Mouse (Mus musculus): ENCODE measurements around the gene Zfp507. TPM values are rescaled to one million over a fixed set of nuclear protein-coding genes. Genes with fewer than 3 reads are reported as not detected.

Zfp507 gene
- total and polyA plus RNA-seq, 2 experiments from 2014 or later = 9.9 to 21.3 TPM

- 75% methylated on average over 9 of the region's 9 CpGs for WGBS
- H3K4me2 ChIP-seq (ENCODE audit: low read depth, low read length) = no peak overlapping the region
- ATAC-seq (peak; percentile 70), DNase-seq (ENCODE audit: low spot score) (peak; percentile 39)
- H3K9me3 ChIP-seq (ENCODE audit: low read length) = no peaks in the 10 kb centered on the region
- no peaks in the 10 kb centered on the region for H3K27me3 ChIP-seq (ENCODE audit: insufficient read depth, low read length)
- H3K9ac ChIP-seq (replicated peaks; ENCODE audit: low read length) = no peak overlapping the region
- H3K4me1 ChIP-seq (ENCODE audit: insufficient read depth, low read length) = no peaks in the 10 kb centered on the region
- TF ChIP-seq CTCF (IDR thresholded peaks at IDR 0.05; ENCODE audit: low read depth) = no peak
- H3K4me3 ChIP-seq (ENCODE audit: low read length) = no peak overlapping the region
- H3K27ac ChIP-seq = peak overlapping the region; percentile 26; the same call in 1 of the 2 replicates
- peaks cover 7% of the 10 kb centered on the region; the same call in 1 of the 2 replicates for H3K36me3 ChIP-seq (ENCODE audit: insufficient read depth, low read length)
Observed at GRCm38 (mm10) chr7:35729621-35730031, 73.2 kb downstream of the Zfp507 start.

GRCm38 (mm10) chr7:35728376-35728775, 74.4 kb downstream of the Zfp507 start:
- 94% methylated on average over 12 of the region's 12 CpGs for WGBS
- ATAC-seq = no peak
- H3K9me3 ChIP-seq (ENCODE audit: low read length) = no peaks in the 10 kb centered on the region
- no peak for DNase-seq (ENCODE audit: low spot score)
- no peak overlapping the region for H3K27ac ChIP-seq
- no peak overlapping the region for H3K9ac ChIP-seq (replicated peaks; ENCODE audit: low read length)
- H3K4me2 ChIP-seq (ENCODE audit: low read depth, low read length) = no peak overlapping the region
- H3K4me1 ChIP-seq (ENCODE audit: insufficient read depth, low read length) = no peaks in the 10 kb centered on the region
- no peaks in the 10 kb centered on the region for H3K27me3 ChIP-seq (ENCODE audit: insufficient read depth, low read length)
- H3K4me3 ChIP-seq (ENCODE audit: low read length) = no peak overlapping the region
- peaks cover 7% of the 10 kb centered on the region; the same call in 1 of the 2 replicates for H3K36me3 ChIP-seq (ENCODE audit: insufficient read depth, low read length)
- TF ChIP-seq CTCF (IDR thresholded peaks at IDR 0.05; ENCODE audit: low read depth) = no peak

GRCm38 (mm10) chr7:35723035-35723434, 79.8 kb downstream of the Zfp507 start:
- TF ChIP-seq CTCF (IDR thresholded peaks at IDR 0.05; ENCODE audit: low read depth) = no peak
- Histone ChIP-seq H3K4me1 (ENCODE audit: insufficient read depth, low read length) (no peaks in the 10 kb centered on the region), H3K9me3 (ENCODE audit: low read length) (no peaks in the 10 kb centered on the region), H3K27me3 (ENCODE audit: insufficient read depth, low read length) (no peaks in the 10 kb centered on the region), H3K36me3 (ENCODE audit: insufficient read depth, low read length) (peaks cover 18% of the 10 kb centered on the region), H3K9ac (replicated peaks; ENCODE audit: low read length) (no peak overlapping the region), H3K27ac (no peak overlapping the region), H3K4me3 (ENCODE audit: low read length) (no peak overlapping the region), H3K4me2 (ENCODE audit: low read depth, low read length) (no peak overlapping the region)
- 97% methylated on average over 2 of the region's 2 CpGs for WGBS
- DNase-seq (ENCODE audit: low spot score) (no peak), ATAC-seq (no peak)

Other genes with a start within 250 kb of the Zfp507 start
- 57.4 and 58.5 TPM in 2 replicates for gene Nudt19, start 246.7 kb downstream of the Zfp507 start, total RNA-seq (2014; rRNA removed)
- 133 and 144 TPM in 2 replicates for gene Nudt19, start 246.7 kb downstream of the Zfp507 start, polyA plus RNA-seq (2015; fragmentation: Nextera tagmentation; extraction: Ambion mirVana)
- 0.22 and 0.26 TPM in 2 replicates for gene Rgs9bp, start 217.4 kb downstream of the Zfp507 start, total RNA-seq (2014; rRNA removed)
- 0.03 and 0.06 TPM in 2 replicates for gene Rgs9bp, start 217.4 kb downstream of the Zfp507 start, polyA plus RNA-seq (2015; fragmentation: Nextera tagmentation; extraction: Ambion mirVana)
- 15.6 and 19.7 TPM in 2 replicates for gene Ankrd27, start 216.8 kb downstream of the Zfp507 start, total RNA-seq (2014; rRNA removed)
- 12.0 and 15.1 TPM in 2 replicates for gene Ankrd27, start 216.8 kb downstream of the Zfp507 start, polyA plus RNA-seq (2015; fragmentation: Nextera tagmentation; extraction: Ambion mirVana)
- 33.7 and 35.4 TPM in 2 replicates for gene Pdcd5, start 155.5 kb downstream of the Zfp507 start, total RNA-seq (2014; rRNA removed)
- 250 and 264 TPM in 2 replicates for gene Pdcd5, start 155.5 kb downstream of the Zfp507 start, polyA plus RNA-seq (2015; fragmentation: Nextera tagmentation; extraction: Ambion mirVana)
- gene Dpy19l3, start 48.5 kb downstream of the Zfp507 start, total RNA-seq (2014; rRNA removed) = 23.3 and 36.9 TPM in 2 replicates
- gene Dpy19l3, start 48.5 kb downstream of the Zfp507 start, polyA plus RNA-seq (2015; fragmentation: Nextera tagmentation; extraction: Ambion mirVana) = 32.1 and 43.7 TPM in 2 replicates

Data from hindbrain, postnatal 0 days (tissue).